Mouse (Mus musculus) lung, postnatal 10 days (tissue): ENCODE data around the gene Zfp758.
"Not testable (repeated sequence)": the region's sequence is repeated elsewhere in the genome, so short reads cannot be mapped to it uniquely, and the experiment has no call there.

Source experiments
- DNase-seq: peaks from one replicate; pipeline ENCODE4 v3.0.0; 2021

Gene Zfp758

GRCm38 (mm10) chr17:22361101-22361781 lies at the start of gene Zfp758, which contains the start of gene Zfp944:
TSS of gene Zfp758 (plus strand) at chr17:22361453.
TSS of gene Zfp944 (minus strand) at chr17:22361400.
- peak; percentile 56 for DNase-seq

- DNase-seq: peak; percentile 3
These were observed 47.0 kb upstream of the Zfp758 start for GRCm38 (mm10) chr17:22314219-22314618.

- DNase-seq: peak; percentile 95
These were observed 46.5 kb upstream of the Zfp758 start, which contains the start of gene CT030661.1 for GRCm38 (mm10) chr17:22314730-22315226. TSS of gene CT030661.1 (minus strand) at chr17:22314837.

GRCm38 (mm10) chr17:22315247-22315646 lies 46.0 kb upstream of the Zfp758 start:
- not testable (repeated sequence) for DNase-seq

GRCm38 (mm10) chr17:22352794-22353193 lies 8.5 kb upstream of the Zfp758 start:
- peak; percentile 64 for DNase-seq

- no peak for DNase-seq
These were observed 681 bp upstream of the Zfp758 start for GRCm38 (mm10) chr17:22360572-22360971.

- no peak for DNase-seq
These were observed 2.6 kb downstream of the Zfp758 start for GRCm38 (mm10) chr17:22363895-22364294.

GRCm38 (mm10) chr17:22410756-22411155 lies 49.5 kb downstream of the Zfp758 start:
- DNase-seq: peak; percentile 50

- peak; percentile 70 for DNase-seq
These were observed 56.3 kb downstream of the Zfp758 start for GRCm38 (mm10) chr17:22417510-22417909.

- peak; percentile 87 for DNase-seq
These were observed 62.8 kb downstream of the Zfp758 start, which contains the start of gene Zfp946 for GRCm38 (mm10) chr17:22423952-22424617. TSS of gene Zfp946 (plus strand) at chr17:22424222.

- DNase-seq: no peak
These were observed 63.5 kb downstream of the Zfp758 start for GRCm38 (mm10) chr17:22424636-22425354.
